Mouse (Mus musculus): Measurements from ENCODE around the gene Wfdc15b.

Gene Wfdc15b

DNA sequence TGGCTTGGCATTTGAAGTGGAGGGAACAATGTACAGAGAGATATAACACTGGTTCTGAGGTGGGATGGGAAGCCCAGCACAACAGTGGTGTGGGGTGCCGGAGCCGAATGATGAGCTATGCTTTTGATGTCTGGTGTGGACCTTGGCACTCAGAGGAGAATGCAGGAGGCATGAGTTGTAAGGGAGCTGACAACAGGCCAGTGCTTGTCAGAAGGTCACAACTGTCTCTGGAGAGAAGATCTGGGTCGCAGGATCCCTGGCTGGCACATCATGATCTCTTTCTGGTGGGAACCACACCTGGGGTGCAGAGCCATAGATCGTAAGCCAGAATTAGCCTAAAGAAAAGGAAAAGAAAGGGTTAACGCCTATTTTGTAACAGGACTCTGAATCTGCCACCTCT is 43.6 kb downstream of the Wfdc15b start:
- DNase-seq: no peak

DNA sequence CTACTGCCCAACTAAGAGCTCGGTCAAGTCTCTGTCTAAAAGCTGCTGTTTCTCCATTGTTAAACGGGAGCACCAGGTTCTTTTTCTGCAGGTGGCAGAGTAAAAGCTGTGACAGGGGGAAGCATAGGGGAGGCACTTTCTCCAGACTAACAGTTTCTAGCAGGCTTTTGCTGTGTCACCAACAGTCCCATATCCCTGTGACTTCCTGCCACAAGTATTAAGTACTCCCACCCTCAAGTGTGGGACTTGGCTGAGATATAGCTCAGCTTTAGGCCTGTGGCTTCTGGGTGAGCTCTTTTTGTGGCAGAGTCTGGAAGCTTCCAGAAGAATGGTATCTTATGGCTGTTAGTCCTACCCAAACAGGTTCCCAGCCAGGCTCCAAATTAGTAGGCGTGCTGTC is 45.6 kb downstream of the Wfdc15b start:
- DNase-seq: no peak

DNA sequence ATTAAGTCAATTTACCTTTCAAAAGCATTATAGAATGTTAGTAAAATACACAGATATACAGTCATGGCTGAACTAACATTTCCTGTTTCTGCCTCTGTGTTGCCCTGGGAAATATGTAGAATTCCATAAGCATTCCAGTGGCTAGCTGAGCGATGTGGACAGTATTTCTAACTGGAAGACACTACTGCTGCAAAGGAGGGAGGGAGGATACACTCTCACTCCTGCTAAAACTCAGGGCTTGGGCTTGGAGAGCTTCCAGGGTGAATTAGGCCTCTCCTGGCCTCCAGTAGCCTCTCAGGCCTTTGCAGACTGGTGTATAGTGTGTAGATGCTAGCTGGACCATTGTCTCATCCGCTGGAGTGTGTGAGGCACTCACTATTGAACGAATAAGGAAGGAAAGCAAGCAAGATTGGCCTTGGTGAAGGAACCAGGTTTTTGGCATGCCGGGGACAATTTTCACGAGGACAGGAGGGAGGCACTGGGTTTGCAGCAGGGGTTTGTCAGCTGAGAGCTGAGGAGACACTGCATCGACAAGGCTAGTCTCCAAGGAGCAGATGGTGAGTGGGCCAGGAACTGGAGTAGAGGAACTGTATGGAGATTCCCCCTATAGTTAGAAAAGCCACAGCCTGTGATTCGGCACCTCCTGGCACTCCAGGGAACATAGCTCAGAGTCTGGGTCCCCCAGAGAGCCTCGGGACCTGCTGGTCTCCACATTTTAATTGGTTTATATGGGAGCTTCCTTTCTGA is 46.6 kb downstream of the Wfdc15b start:
- no peak for DNase-seq

DNA sequence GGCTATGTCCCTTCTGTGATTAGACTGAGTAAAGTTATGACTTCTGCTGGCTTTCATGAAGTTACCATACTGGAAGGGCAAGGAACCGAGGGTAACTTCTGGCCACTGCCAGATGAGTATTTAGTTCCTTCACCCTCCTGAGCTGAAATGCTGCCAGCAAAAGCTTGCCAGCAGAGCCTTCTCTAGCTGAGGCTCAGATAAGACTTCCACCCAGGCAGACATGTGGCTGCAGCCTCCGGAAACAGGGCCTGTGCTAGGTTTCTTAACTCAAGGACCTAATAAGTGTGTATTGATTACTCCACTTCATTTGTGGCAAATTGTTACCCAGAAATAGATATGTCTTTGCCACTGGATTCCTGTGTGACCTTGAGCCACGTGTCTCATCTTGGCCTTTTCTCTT is 48.1 kb downstream of the Wfdc15b start:
- no peak for DNase-seq

DNA sequence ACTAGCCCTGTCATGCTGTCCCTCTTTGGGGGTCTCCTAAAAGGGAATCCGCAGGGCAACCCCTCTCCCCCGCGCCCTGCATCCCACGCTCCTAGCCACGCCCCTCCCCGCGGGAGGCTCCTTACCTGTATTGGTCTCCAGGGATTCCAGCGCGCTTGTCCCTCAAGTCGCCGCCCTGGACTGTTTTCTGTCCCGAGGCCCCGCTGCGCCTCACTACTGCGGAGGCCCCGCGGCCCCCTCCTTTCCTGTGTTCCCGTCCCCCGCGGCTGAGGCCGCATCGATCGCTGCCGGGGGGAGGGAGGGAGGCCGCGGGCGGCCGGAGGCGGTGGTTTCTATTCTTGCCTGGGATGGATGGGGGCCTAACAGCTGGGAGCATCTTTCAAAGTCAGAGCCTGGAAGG is 50.6 kb downstream of the Wfdc15b start, which contains the start of gene Kcns1:
Kcns1 (minus strand) TSS at position 212 of the 400 bp plus-strand sequence.
- DNase-seq: peak in 1 of 2 experiments; percentile 27

- DNase-seq: peak; percentile 39 to 49
These were observed 51.1 kb downstream of the Wfdc15b start for GRCm38 (mm10) chr2:164170326-164170725.

- peak; percentile 53 to 55 for DNase-seq
These were observed 52.9 kb downstream of the Wfdc15b start for GRCm38 (mm10) chr2:164168571-164168946.

DNA sequence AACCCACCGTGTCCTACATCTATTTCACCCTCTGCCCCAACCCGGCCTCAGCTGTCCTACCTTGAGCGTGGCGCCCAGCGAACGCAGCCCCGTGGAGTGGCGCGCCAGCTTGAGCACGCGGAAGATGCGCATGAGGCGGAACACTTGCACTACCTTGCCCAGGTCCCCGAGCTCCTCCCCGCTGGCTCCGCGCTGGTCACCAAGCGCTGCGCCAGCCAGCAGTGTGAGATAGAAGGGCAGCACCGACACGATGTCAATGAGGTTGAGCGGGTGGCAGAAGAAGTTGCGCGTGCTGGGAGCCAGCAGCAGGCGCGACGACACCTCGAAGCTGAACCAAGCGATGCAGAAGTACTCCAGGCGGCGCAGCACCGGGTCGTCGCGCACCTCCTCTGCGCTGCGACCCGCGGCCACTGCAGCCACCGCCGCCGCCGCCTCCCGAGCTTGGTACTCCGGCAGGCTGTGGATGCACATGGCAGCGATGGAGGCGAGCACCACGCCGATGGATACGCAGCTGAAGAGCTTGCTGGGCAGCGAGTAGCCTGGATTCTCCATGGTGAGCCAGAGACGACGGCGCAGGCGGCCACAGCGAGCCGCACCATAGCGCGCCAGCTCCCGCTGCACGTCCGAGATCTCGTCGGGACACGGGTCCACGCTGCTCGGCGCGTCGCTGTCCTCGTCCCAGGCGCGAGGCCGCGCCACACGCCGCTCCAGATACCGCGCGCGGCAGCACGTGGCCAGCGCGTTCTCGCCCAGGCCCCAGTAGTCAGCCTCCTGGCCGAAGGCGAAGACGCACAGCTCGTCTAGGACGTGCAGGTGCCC is 53.5 kb downstream of the Wfdc15b start:
- DNase-seq: no peak

GRCm38 (mm10) chr2:164164941-164165340 is 56.5 kb downstream of the Wfdc15b start:
- no peak for DNase-seq
